Mouse (Mus musculus) kidney, adult 11 months (tissue): ENCODE measurements at regions not wholly inside any gene's neighbourhood (a gene's known extent, or its start where the extent isn't known, plus 50 kb on each side); places are given as distances from the start of the nearest gene placed in this dataset.
"Not testable (repeated sequence)": the region's sequence is repeated elsewhere in the genome, so short reads cannot be mapped to it uniquely, and the experiment has no call there.

Experiments used
- DNase-seq: peaks from one replicate; pipeline ENCODE4 v3.0.0; 2022

DNA sequence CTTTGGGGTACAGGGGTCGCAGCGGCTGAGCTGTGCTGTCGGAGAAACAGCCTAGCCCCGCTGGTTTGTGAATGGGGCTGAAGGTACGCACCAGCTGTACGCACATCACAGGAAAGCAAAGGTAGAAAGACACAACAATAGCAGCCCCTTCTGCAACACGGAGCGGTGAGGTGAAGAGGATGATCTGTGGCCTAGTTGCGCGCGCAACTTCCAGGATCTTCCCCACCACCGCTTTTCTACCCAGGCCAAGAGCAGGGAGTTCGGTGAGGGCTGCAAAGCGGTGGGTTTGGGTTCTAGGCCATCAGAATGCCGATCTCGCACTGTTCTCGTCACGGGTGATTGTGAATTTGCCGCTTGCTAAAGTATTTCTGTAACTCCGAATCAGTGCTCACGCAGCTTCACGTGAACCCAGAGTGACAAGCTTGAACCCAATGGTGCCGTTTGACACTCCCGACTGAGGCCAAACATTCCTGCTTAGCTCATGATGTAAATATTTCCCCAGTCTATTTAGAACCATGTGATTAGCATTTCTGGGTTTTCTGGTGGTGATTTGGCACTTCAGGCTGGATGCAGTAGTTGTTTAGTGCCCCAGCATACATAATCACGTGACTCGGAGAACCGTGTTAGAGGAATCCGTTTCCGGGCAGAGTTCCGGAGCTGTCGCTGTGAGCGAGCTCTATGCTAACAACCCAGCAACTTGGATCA, 54.7 kb downstream of the Cryaa start:
- DNase-seq = no peak

DNA sequence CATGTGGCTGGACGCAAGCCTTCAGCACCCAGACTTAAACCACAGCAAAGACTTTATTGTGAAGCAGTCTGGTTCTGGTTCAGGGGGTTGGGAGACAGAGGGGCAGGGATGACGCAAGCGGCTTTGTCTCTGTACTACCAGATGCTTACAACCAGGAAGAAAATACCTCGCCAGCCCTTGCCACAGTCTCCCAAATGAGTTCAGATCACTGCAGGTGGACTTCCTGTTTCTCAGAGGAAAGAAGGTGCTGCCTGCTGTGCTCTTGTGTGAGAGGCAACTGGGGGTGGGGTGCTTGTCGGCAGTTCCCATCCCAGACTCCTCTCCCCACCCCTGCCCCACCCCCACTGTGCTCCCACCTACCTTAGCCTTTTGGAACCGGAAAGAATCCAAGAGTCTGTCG, 56.9 kb downstream of the Cryaa start:
- DNase-seq = no peak

DNA sequence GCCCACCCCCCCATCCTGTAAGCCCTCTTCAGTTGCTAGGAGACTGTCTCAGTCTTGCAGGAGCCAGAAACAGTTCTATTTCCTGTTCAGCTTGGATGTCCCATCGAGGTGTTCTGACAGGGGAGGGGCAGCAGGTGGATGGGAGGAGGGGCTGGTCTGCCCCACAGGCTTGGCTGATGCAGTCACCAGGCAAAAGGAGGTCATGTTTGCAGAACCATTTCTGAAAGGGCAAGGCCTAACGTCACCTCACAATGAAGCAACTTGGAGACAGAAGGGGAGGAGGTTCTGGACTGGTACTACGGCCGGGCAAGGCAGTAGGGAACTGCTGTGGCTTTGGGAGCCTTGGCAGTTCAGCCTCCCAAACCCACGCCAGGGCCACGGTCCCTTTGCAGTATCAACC, 59.1 kb downstream of the Cryaa start:
- DNase-seq = no peak

DNA sequence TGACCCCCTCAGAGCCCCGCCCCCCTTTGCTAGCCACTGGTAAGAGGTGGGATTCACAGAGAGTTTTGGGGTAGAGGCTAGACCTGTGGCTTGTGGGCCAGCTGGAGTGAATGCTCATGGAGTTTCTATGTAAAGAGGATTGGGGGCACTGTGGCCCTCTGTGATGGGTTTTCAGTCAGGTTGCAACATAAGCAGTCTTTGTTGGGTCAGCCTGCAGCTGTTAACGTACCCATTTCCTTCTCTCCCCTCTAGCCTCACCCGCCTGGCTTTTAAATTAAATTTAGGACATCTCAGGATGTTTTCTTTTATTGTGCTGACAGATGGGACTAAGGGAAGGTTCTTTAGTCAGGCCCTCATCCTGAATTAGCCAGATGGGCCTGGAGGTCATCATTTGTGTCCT, 60.6 kb downstream of the Cryaa start:
- DNase-seq = no peak

DNA sequence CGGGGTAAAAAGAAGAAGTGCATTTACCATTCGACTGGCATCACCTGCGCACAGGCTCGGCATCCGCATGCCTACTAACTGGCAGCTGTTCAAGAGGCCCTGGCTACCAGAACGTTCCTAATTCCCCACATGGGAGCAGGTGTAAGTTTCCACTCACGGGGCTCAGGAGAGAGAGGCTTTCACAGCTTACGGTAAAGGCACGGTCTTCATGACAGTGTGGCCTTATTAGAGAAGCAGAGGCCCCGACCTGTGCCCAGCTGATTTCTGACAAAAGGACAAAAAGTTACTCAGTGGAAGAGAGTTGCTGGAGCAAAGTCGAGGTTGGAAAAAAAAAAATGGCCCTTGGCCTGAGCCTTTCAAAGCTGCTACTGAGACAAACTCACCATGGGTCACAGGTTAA, 62.0 kb downstream of the Cryaa start:
- peak; percentile 70 for DNase-seq

DNA sequence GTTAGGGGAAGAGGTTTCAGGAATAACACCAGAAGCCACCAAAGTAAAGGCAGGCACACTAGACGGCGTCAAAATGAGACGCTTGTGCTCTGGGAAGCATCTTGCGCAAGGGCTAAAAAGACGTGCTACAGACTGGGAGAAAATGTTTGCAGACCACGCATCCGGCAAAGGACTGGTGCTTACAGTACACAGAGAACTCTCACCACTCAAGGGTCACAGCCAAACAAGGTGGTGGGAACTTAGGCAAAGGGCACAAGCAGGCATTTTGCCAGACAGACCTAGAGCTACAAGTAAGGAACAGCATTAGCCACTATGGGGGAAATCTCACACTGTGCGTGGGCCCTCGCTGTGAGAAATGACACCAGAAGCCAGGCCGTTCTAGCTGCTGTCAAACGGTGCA, 62.5 kb downstream of the Cryaa start:
- peak; percentile 36 for DNase-seq

DNA sequence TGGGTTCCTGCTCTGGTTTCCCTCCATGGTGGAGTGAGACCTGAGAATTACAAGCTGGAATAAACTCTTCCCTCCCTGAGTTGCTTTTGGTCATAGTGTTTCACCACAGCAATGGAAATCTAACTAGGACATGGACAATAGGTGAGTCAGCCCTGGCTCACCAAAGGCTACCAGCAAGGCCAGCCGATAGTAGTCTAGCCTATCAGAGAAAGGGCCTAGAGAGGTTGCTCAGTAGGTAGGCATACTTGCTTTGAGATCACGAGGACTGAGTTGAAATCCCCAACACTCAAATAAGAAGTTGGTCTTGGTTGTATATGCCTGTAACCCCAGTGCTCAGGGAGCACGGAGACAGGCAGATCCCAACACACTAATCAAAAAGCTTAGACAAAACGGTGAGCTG, 66.0 kb downstream of the Cryaa start:
- no peak for DNase-seq

DNA sequence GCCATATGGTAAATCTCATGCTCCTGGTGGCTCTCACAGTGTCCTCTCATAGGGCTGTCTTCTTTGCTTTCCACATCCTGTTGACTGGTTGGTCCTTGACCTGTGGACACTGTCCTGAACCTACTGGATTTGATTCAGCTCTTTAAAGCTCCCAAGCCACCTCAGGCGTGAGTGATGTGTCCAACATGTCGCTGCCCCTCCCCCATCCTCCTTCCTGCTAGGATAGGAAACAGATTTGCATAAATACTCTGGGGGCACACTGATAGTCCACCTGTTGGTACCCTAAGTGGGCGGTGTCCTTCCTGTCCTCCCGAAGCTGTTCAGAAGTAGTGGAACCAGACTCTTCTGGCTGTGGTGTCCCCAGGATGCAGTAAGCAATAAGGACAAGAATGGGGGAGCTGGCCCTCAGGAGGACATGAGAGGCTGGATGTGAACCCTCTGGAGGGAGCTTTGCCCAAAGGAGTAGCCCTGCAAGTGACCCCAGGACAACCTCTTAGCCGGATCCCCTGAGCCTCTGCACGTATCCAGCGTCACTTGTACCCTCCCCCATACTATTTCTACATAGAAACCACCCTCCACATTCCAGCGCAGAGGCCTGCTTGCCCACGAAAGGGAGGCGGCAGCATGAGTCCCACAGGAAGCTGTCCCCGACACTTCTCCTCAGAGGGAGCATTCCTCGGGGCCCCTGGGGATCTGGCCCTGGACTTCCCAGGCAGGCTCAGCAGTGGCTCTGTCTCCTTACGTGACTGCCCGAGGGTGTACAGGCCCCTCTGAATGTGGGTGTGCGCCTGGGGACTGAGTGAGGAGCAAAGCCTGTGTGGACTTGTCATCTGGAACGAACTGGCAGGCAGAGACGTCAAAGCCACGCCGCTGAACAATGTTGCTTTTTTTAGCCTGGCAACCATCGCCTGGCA, 68.8 kb downstream of the Cryaa start:
- peak; percentile 49 for DNase-seq

DNA sequence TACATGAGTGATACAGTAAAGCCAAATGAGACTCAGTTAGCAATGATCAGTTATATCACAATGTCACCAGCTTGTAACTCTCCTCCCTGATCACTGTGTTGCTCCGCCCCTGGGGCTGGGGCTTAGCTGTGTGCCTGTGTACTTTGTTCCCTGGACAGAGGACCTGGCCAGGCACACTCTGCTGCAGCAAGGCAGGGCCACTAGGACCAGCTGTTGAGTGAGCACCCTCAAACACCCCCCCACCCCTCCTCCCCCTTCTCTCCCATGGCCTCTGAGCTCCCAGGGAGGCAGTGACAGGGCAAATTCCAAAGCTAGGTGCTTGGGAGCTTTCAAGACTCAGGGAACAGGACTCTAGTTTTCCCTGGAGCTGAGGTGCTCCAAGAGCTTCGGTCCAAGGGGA, 70.0 kb downstream of the Cryaa start:
- peak; percentile 89 for DNase-seq

DNA sequence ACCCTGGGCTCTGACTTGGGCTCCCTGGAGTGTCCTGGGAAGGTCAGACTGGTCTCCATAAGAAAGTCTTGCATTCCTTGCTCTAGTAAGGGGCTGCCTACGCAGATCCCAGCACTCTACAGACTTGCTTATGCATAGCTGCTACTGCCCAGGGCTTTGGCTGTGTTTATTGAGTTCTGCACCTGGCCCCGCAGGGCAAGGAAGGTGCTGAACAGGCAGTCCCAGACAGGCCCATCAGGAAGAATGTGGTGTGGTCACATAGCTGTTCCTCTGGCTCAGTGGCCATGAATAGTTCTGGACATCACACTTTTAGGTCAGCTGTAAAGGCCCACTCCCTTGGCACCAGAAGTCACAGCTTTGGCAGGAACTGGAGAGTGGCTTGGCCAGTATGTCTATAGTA, 70.6 kb downstream of the Cryaa start:
- peak; percentile 44 for DNase-seq

DNA sequence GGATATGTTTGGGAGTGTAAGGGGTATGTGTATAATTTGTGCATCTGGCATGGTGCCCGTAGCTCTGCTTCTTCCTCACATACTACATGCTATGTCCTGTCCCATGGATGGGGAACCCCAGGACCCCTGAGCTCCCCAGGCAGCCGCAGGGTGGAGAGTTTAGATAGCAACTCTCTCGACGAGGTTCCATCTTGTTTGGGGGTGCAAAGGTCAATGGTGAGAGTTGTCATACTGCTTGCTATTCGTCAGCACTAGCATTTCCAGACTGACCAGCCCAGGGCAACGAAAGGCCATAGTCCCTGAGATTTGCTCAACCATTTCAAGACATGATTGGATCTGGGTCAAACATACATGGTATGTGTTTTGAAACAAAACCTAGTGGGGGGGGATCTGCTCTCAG, 71.4 kb downstream of the Cryaa start:
- peak; percentile 41 for DNase-seq

DNA sequence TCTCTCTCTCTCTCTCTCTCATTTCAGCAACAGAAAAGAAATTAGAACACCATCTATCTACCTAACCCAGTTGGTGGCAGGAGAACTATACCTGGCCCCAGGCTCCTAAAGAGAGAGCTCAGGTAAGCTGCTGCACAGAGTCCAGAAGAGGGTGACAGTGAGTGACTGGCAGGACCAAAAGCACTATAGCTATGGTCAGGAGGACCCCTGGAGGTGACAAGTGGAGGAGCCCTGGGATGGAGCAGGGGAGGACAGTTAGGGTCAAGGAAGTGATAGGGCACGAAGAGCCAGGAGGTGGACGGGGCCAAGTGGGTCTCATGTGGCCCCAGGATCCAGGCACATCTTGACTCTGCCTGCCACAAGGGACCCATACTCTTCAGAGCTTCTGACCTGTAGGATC, 73.7 kb downstream of the Cryaa start:
- DNase-seq = peak; percentile 27

DNA sequence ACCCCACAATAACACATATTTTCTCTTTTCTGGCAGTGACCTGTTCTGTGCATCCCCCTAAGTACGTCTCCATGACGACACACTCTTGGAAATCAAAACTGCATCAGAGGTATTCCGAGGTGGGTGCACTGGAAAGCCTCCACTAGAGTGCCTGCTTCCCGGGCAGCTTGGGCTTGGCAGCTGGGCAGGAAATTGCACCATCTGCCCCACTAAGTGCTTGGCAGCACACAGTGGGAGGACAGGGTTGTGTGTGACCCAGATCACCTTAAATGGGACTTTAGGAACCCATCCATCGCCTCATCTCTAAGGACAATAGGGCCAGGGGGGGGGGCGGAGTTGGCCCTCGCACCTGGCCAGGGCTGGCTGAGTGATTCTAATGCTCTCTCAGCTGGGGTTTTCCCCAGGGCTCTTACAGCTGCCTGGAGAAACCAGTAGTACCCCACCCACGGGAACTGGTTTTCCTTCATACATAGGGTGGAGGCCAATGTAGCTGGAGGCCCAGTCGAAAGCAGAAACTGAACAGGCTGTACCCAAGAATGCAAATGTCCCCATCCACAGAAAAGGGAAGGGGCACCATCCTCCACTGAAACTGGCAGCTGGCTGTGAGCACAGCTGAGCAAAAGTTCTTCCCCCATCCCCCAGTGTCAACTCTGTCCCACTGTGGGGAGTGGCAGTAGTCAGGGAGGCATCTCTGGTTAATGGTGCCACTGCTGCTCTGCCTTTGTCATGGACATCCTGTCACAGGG, 75.7 kb downstream of the Cryaa start:
- DNase-seq = no peak

DNA sequence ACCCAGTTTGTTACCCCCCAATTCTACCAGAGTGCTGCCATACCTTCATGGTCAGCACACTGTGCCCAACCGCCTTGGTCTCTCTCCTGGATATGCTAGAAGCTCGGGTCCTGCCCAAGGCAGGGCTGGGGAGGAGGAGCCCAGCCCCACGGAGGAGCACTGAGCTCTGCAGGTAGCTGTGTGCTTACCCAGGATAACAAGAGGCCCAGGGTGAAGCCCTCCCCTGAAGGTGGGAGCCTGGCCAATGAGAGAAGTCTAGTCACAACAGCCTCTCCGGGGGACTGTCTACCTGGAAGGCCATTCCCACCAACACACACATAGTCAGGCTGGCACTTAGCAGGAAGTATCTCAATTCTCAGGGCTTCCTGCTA, 76.2 kb downstream of the Cryaa start:
- no peak for DNase-seq

DNA sequence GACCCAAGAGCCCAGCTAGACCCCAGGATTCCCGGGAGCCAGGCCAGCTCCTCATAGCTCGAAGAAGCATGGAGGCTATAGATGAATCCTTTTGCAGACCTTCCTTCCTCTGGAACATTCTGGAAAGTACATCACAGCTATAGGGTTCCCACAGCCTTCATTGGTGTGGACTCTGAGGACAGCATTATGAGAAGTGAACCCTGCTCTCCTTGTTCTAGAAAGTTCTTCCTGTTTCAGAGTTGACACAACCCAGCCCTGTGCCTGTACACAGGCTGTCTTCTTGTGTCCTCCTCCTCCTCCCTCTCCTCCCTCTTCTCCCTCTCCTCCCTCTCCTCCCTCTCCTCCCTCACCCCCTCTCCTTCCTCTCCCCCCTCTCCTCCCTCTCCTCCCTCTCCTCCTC, 82.9 kb downstream of the Cryaa start:
- DNase-seq = no peak

DNA sequence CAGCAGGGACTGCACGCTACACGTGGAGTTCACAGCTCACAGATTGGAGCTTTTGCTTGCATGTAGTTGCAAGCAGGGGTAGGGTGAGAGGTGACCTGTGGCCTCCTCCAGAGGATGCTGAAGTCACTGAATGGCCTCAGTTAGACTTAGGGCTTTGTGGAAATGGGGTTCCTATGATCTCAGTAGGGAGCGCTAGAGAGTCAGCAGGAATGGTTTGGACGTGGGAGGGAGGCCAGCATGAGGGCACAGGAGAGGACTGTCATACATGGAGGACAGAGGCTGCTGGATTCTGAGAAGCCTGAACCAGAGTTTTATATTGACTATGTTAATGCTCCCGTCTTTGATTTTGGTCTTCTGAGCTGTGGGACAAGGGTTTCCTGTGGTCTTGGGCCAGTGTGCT, 85.5 kb downstream of the Cryaa start:
- DNase-seq = no peak

DNA sequence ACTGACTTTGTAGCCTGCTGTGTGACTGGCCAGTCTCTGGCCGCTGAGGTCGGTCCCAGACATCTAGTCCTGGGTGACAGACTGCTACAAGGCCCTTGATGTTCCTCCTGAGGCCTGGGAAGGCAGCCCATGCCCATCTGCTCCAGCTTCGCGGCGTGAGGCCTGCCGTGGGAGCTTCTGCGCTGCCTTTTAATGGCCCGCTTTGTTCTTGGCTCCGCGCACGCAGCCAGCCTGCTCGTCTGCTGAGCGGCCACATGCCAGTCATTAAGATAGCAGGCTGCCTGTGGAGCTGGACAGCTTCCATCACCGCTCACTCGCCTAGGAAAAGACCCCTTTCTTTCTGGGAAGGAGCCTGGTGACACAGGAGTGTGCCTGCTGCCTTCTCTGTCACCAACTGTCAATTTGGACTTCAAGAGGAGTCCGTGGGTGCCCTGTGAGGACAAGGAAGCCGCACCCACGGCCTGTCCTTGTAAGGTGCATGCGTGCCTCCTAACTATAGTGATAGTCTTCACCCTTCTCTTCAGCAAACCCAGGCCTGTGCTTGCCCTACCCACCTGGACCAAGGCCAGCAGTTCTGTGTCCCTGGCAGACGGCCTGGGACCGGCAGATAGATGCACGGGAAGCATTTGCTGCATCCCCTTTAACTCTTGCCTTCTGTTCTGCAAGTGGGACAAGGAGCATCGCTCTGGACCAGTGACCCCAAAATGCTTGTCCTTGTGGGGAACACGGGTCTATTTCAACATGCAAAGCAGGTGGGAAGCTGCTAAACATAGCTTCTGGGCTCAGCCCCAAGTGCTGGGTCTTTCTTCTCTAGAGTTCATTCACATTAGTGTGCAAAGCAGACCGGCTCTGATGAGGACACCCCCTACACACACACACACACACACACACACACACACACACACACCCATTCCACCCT, 88.6 kb downstream of the Sik1 start:
- no peak for DNase-seq

DNA sequence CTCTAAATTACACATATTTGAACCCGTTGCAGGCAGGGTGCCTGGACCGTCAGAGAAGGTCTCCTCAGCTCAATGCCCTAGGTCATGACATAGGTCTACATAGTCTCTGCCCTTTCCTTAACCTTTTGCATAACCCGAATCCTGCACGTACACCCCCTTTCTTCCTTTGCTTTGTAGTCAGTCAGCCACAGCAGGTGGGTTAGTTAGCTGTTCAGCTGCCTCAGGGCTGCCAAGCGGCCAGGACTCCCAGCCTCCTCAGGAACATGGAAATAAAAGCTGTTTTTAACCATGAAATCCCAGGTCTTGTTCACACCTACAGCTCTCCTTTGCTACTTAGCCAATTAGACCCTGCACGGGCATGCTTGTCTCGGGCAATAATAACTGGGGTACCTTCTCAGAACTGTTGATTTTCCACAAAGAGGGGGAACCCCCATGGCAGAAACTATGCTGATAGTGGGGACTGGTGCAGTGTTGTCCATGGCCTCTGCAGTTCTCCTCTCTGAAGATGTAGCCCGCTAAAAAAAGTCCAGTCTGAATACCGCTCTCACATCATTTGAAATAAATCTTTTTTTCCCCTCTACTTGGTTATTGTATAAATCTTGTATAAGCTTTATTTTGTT, 83.3 kb downstream of the Sik1 start:
- DNase-seq = no peak

DNA sequence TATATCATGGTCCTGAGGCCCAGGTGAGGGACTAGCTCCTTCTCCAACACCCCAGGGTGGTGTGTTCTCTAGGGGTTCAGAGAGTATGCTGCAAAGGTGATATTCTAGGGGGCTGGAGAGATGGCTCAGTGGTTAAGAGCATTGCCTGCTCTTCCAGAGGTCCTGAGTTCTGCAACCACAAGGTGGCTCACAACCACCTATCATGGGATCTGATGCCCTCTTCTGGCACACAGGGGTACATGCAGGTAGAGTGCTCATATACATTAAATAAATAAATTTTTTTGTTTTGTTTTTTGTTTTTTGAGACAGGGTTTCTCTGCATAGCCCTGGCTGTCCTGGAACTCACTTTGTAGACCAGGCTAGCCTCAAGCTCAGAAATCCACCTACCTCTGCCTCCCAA, 81.7 kb downstream of the Sik1 start:
- not testable (repeated sequence) for DNase-seq

DNA sequence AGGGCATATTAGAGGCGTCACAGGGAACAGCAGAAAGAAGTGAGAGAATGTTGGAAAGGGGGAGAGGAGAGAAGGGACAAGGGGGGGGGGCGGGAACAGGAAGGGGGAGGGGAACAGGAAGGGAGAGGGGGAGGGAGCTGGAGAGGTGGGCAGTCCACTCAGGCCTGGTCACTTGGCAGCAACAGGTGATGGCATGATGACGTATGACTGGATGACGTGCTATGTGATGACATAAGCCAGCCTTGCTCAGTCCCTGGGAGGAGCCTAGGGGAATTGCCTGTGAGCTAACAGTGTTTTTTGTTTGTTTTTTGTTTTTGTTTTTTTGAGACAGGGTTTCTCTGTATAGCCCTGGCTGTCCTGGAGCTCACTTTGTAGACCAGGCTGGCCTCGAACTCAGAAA, 80.6 kb downstream of the Sik1 start:
- no peak for DNase-seq

DNA sequence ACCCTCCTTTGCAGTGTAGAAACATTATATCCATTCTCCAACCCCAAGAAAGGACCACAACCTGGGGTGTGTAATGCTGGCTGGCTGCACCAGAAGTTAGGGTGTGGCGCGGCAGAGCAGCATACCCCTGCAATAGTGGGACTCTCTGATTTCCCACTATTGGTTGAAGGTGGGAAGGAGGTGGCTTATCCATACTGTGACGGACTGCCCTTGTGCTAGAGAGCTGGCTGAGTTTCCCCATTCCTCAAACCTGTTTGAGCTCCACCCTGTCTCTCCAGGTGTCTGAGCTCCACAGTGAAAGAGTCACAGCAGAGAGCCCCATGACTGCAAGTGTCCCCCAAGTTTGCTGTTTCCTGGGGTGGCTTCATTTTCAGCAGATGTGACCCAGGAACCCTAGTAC, 79.6 kb downstream of the Sik1 start:
- no peak for DNase-seq

DNA sequence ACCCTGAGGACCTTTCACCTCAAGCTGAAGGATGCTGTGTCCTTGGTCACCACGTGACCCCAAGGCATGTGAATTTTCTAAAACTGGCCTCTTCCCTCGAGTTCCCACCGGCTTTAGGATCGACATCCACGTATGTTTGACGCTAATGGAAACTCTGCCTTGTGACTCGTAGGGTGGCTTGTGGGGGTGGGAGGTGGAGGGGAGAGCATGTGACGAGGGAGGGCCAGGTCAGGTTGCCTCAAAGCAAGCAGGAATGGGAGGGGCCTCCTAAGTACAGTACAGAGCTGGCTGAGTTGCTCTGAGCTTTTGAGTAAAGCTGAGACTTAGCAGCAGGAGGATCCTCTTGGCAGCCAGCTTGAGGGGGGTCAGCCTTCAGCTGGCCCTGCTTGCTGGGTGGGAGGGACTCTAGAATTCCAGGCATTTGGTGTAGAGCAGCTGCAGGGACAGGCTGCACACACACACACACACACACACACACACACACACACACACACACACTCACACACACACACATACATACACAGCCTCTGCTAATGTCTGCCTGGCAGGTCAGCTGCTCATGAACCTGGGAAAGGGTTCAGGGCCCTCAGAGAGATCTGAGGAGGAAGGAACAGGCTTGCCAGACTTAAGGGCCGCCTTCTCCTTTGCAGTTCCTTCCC, 78.5 kb downstream of the Sik1 start:
- DNase-seq = peak; percentile 66
